Mouse (Mus musculus): ENCODE measurements around the gene Ccdc173.

- TF ChIP-seq POLR2A (IDR thresholded peaks at IDR 0.05; ENCODE audit: low read depth, low read length), result no peak
- no peak for TF ChIP-seq CTCF (IDR thresholded peaks at IDR 0.05; ENCODE audit: borderline replicate concordance, insufficient read depth, low read length)
These were observed 48.0 kb upstream of the Ccdc173 start for GRCm38 (mm10) chr2:69837244-69837967.

All from embryonic fibroblast, embryonic 13.5 days (primary cell).